Mouse (Mus musculus): ENCODE data around the gene Map4k4. TPM values are rescaled to one million over a fixed set of nuclear protein-coding genes. Genes with fewer than 3 reads are reported as not detected.

Map4k4 gene
- polyA plus RNA-seq, 1 experiment from 2014 or later = 68.2 TPM

DNA sequence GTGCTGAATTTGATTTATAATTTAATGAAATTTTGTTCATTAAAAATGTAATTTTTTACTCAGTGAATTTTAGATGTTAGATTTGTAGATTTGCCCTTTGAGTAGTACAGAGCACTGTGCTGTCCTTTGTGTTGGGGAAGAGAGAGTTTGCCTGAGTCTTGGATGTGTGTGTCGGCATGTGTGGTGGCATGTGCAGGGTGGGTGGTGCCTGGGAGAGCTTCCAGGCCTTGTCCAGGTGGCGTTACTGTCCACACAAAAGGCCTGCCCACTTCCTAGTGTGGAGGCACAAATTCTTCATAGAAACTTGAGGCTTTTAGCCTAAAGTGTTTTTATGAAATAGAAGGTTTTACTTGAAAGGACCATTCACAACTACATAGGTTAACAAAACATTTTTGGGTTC, 36.2 kb downstream of the Map4k4 start:
- no peak for DNase-seq (ENCODE audit: low spot score)
- Histone ChIP-seq H3K4me1 (replicated peaks; ENCODE audit: control insufficient read depth, insufficient read depth, low read length) (peaks cover 13% of the 10 kb centered on the region), H3K27ac (ENCODE audit: low read depth, low read length) (no peak overlapping the region), H3K4me3 (ENCODE audit: low read depth, low read length) (no peak overlapping the region), H3K4me2 (replicated peaks; ENCODE audit: low read depth, low read length) (no peak overlapping the region), H3K9me3 (ENCODE audit: control insufficient read depth, low read length) (no peaks in the 10 kb centered on the region), H3K27me3 (ENCODE audit: control insufficient read depth, insufficient read depth, low read length) (no peaks in the 10 kb centered on the region), H3K9ac (ENCODE audit: low read depth, low read length) (no peak overlapping the region), H3K36me3 (ENCODE audit: control insufficient read depth, insufficient read depth, low read length) (no peaks in the 10 kb centered on the region)
- 63% methylated on average over 2 of the region's 2 CpGs for WGBS
- ATAC-seq (ENCODE audit: low FRiP score) = peak; percentile 48; the same call in 1 of the 2 replicates

DNA sequence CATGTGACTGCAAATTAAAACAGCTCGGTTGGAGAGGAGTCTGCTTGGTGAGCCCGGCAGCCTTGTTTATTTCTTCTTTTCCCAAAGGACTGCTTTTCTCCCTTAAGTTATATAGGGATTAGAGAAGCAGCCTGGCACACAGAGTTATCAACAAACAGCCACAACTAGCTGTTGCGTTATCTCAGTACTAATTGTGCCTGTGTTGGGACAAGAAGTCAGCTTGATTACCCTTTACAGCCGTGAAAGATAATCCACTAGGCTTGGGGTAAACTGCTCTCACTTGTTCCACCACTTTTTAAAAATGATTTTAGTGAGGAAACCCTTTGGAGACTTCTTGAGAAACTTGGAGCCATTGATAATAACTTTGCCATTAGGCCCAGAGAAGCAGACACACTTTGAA, 36.9 kb downstream of the Map4k4 start:
- no peak overlapping the region for H3K9ac ChIP-seq (ENCODE audit: low read depth, low read length)
- H3K27me3 ChIP-seq (ENCODE audit: control insufficient read depth, insufficient read depth, low read length) = no peaks in the 10 kb centered on the region
- no peaks in the 10 kb centered on the region for H3K36me3 ChIP-seq (ENCODE audit: control insufficient read depth, insufficient read depth, low read length)
- ATAC-seq (ENCODE audit: low FRiP score) (no peak), DNase-seq (ENCODE audit: low spot score) (no peak)
- no peak overlapping the region for H3K4me2 ChIP-seq (replicated peaks; ENCODE audit: low read depth, low read length)
- H3K4me1 ChIP-seq (replicated peaks; ENCODE audit: control insufficient read depth, insufficient read depth, low read length) = peaks cover 15% of the 10 kb centered on the region; the same call in 1 of the 2 replicates
- no peaks in the 10 kb centered on the region for H3K9me3 ChIP-seq (ENCODE audit: control insufficient read depth, low read length)
- H3K27ac ChIP-seq (ENCODE audit: low read depth, low read length) = no peak overlapping the region
- H3K4me3 ChIP-seq (ENCODE audit: low read depth, low read length) = no peak overlapping the region
- WGBS = 69% methylated on average over 4 of the region's 4 CpGs

GRCm38 (mm10) chr1:39939401-39939800, 38.7 kb downstream of the Map4k4 start:
- no peak for ATAC-seq (ENCODE audit: low FRiP score)
- H3K27me3 ChIP-seq (ENCODE audit: control insufficient read depth, insufficient read depth, low read length) = no peaks in the 10 kb centered on the region
- H3K4me2 ChIP-seq (replicated peaks; ENCODE audit: low read depth, low read length) = no peak overlapping the region
- H3K9me3 ChIP-seq (ENCODE audit: control insufficient read depth, low read length) = no peaks in the 10 kb centered on the region
- no peak overlapping the region for H3K27ac ChIP-seq (ENCODE audit: low read depth, low read length)
- no peak overlapping the region for H3K4me3 ChIP-seq (ENCODE audit: low read depth, low read length)
- H3K9ac ChIP-seq (ENCODE audit: low read depth, low read length) = no peak overlapping the region
- H3K4me1 ChIP-seq (replicated peaks; ENCODE audit: control insufficient read depth, insufficient read depth, low read length) = peaks cover 18% of the 10 kb centered on the region; the same call in 1 of the 2 replicates
- 88% methylated on average over 12 of the region's 12 CpGs for WGBS
- H3K36me3 ChIP-seq (ENCODE audit: control insufficient read depth, insufficient read depth, low read length) = no peaks in the 10 kb centered on the region
- no peak for DNase-seq (ENCODE audit: low spot score)

DNA sequence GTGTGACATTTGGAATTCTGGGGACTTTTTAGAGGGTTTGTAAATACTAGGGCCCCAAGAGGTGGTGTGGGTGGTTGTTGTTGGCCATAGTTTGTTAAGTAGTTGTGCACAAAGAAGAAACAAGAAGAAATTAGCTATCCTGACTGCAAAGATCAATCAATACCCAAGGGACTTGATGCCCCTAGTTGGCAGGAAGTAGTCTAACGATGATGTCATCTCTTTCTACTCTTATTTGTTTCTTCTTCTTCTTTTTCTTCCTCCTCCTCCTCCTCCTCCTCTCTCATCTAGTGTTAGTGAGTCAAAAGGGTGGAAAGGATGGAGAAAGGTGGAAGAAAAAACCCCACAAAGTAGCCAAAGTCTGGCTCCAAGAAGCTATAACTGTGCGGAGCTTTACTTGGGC, 39.6 kb downstream of the Map4k4 start:
- no peak overlapping the region for H3K4me2 ChIP-seq (replicated peaks; ENCODE audit: low read depth, low read length)
- no peak overlapping the region for H3K27ac ChIP-seq (ENCODE audit: low read depth, low read length)
- peaks cover 19% of the 10 kb centered on the region for H3K4me1 ChIP-seq (replicated peaks; ENCODE audit: control insufficient read depth, insufficient read depth, low read length)
- H3K9ac ChIP-seq (ENCODE audit: low read depth, low read length) = no peak overlapping the region
- H3K4me3 ChIP-seq (ENCODE audit: low read depth, low read length) = no peak overlapping the region
- no peaks in the 10 kb centered on the region for H3K9me3 ChIP-seq (ENCODE audit: control insufficient read depth, low read length)
- H3K27me3 ChIP-seq (ENCODE audit: control insufficient read depth, insufficient read depth, low read length) = no peaks in the 10 kb centered on the region
- no peaks in the 10 kb centered on the region for H3K36me3 ChIP-seq (ENCODE audit: control insufficient read depth, insufficient read depth, low read length)
- DNase-seq (ENCODE audit: low spot score) (no peak), ATAC-seq (ENCODE audit: low FRiP score) (no peak)
- 83% methylated on average over 2 of the region's 2 CpGs for WGBS

GRCm38 (mm10) chr1:39941237-39942179, 40.8 kb downstream of the Map4k4 start:
- H3K27ac ChIP-seq (ENCODE audit: low read depth, low read length) = no peak overlapping the region
- 74% methylated on average over 10 of the region's 10 CpGs for WGBS
- no peak for DNase-seq (ENCODE audit: low spot score)
- H3K4me2 ChIP-seq (replicated peaks; ENCODE audit: low read depth, low read length) = no peak overlapping the region
- H3K9ac ChIP-seq (ENCODE audit: low read depth, low read length) = no peak overlapping the region
- H3K27me3 ChIP-seq (ENCODE audit: control insufficient read depth, insufficient read depth, low read length) = no peaks in the 10 kb centered on the region
- no peaks in the 10 kb centered on the region for H3K36me3 ChIP-seq (ENCODE audit: control insufficient read depth, insufficient read depth, low read length)
- ATAC-seq (ENCODE audit: low FRiP score) = no peak
- no peak overlapping the region for H3K4me3 ChIP-seq (ENCODE audit: low read depth, low read length)
- H3K9me3 ChIP-seq (ENCODE audit: control insufficient read depth, low read length) = no peaks in the 10 kb centered on the region
- peaks cover 22% of the 10 kb centered on the region for H3K4me1 ChIP-seq (replicated peaks; ENCODE audit: control insufficient read depth, insufficient read depth, low read length)

GRCm38 (mm10) chr1:39942935-39943334, 42.2 kb downstream of the Map4k4 start:
- H3K27ac ChIP-seq (ENCODE audit: low read depth, low read length) = no peak overlapping the region
- no peak for DNase-seq (ENCODE audit: low spot score)
- no peaks in the 10 kb centered on the region for H3K36me3 ChIP-seq (ENCODE audit: control insufficient read depth, insufficient read depth, low read length)
- H3K4me1 ChIP-seq (replicated peaks; ENCODE audit: control insufficient read depth, insufficient read depth, low read length) = peaks cover 30% of the 10 kb centered on the region
- no peak overlapping the region for H3K9ac ChIP-seq (ENCODE audit: low read depth, low read length)
- H3K4me3 ChIP-seq (ENCODE audit: low read depth, low read length) = no peak overlapping the region
- no peaks in the 10 kb centered on the region for H3K27me3 ChIP-seq (ENCODE audit: control insufficient read depth, insufficient read depth, low read length)
- H3K9me3 ChIP-seq (ENCODE audit: control insufficient read depth, low read length) = no peaks in the 10 kb centered on the region
- H3K4me2 ChIP-seq (replicated peaks; ENCODE audit: low read depth, low read length) = no peak overlapping the region
- WGBS = 39% methylated on average over 8 of the region's 8 CpGs
- no peak for ATAC-seq (ENCODE audit: low FRiP score)

GRCm38 (mm10) chr1:39944306-39944971, 43.7 kb downstream of the Map4k4 start:
- H3K27me3 ChIP-seq (ENCODE audit: control insufficient read depth, insufficient read depth, low read length) = no peaks in the 10 kb centered on the region

GRCm38 (mm10) chr1:39944972-39945323, 44.2 kb downstream of the Map4k4 start:
- Histone ChIP-seq H3K9ac (ENCODE audit: low read depth, low read length) (no peak overlapping the region), H3K4me2 (replicated peaks; ENCODE audit: low read depth, low read length) (no peak overlapping the region), H3K4me3 (ENCODE audit: low read depth, low read length) (no peak overlapping the region), H3K27me3 (ENCODE audit: control insufficient read depth, insufficient read depth, low read length) (no peaks in the 10 kb centered on the region), H3K36me3 (ENCODE audit: control insufficient read depth, insufficient read depth, low read length) (no peaks in the 10 kb centered on the region), H3K9me3 (ENCODE audit: control insufficient read depth, low read length) (no peaks in the 10 kb centered on the region), H3K27ac (ENCODE audit: low read depth, low read length) (no peak overlapping the region), H3K4me1 (replicated peaks; ENCODE audit: control insufficient read depth, insufficient read depth, low read length) (peaks cover 36% of the 10 kb centered on the region)
- WGBS = 52% methylated on average over 4 of the region's 4 CpGs
- DNase-seq (ENCODE audit: low spot score) (no peak), ATAC-seq (ENCODE audit: low FRiP score) (no peak)

More at GRCm38 (mm10) chr1:39944306-39944971, 43.7 kb downstream of the Map4k4 start:
- Histone ChIP-seq H3K4me1 (replicated peaks; ENCODE audit: control insufficient read depth, insufficient read depth, low read length) (peaks cover 34% of the 10 kb centered on the region), H3K4me2 (replicated peaks; ENCODE audit: low read depth, low read length) (no peak overlapping the region), H3K36me3 (ENCODE audit: control insufficient read depth, insufficient read depth, low read length) (no peaks in the 10 kb centered on the region), H3K9ac (ENCODE audit: low read depth, low read length) (no peak overlapping the region), H3K9me3 (ENCODE audit: control insufficient read depth, low read length) (no peaks in the 10 kb centered on the region), H3K27ac (ENCODE audit: low read depth, low read length) (no peak overlapping the region), H3K4me3 (ENCODE audit: low read depth, low read length) (no peak overlapping the region)
- ATAC-seq (ENCODE audit: low FRiP score) (no peak), DNase-seq (ENCODE audit: low spot score) (no peak)
- WGBS = 53% methylated on average over 5 of the region's 5 CpGs
